Mouse (Mus musculus) heart, postnatal 0 days (tissue): Measurements from ENCODE around the gene Unc13b.

Source experiments
- CTCF ChIP-seq: IDR thresholded peaks from 2 replicates; pipeline ENCODE4 v1.5.1; 2016; ENCODE audit warnings: antibody characterized with exemption, control low read depth, low read depth
- EP300 ChIP-seq: IDR thresholded peaks from 2 replicates; pipeline ENCODE4 v1.6.1; 2016; ENCODE audit warnings: antibody characterized with exemption, low read depth

- no peak for TF ChIP-seq CTCF
- no peak for TF ChIP-seq EP300
Observed at GRCm38 (mm10) chr4:43245776-43246175, 187.0 kb downstream of the Unc13b start.
